Mouse (Mus musculus) R1 (cell line): ENCODE measurements around the gene Gpam.

Source experiments
- DNase-seq: peaks from one replicate; pipeline ENCODE4 v3.0.0-alpha.2; 2018; ENCODE audit warnings: low read depth, low spot score

The Gpam gene

GRCm38 (mm10) chr19:55103081-55103830, 23.8 kb downstream of the Gpam start:
- no peak for DNase-seq

- no peak for DNase-seq
These were observed 25.4 kb downstream of the Gpam start for GRCm38 (mm10) chr19:55101659-55102058.

GRCm38 (mm10) chr19:55100227-55101140, 26.6 kb downstream of the Gpam start:
- no peak for DNase-seq

DNA sequence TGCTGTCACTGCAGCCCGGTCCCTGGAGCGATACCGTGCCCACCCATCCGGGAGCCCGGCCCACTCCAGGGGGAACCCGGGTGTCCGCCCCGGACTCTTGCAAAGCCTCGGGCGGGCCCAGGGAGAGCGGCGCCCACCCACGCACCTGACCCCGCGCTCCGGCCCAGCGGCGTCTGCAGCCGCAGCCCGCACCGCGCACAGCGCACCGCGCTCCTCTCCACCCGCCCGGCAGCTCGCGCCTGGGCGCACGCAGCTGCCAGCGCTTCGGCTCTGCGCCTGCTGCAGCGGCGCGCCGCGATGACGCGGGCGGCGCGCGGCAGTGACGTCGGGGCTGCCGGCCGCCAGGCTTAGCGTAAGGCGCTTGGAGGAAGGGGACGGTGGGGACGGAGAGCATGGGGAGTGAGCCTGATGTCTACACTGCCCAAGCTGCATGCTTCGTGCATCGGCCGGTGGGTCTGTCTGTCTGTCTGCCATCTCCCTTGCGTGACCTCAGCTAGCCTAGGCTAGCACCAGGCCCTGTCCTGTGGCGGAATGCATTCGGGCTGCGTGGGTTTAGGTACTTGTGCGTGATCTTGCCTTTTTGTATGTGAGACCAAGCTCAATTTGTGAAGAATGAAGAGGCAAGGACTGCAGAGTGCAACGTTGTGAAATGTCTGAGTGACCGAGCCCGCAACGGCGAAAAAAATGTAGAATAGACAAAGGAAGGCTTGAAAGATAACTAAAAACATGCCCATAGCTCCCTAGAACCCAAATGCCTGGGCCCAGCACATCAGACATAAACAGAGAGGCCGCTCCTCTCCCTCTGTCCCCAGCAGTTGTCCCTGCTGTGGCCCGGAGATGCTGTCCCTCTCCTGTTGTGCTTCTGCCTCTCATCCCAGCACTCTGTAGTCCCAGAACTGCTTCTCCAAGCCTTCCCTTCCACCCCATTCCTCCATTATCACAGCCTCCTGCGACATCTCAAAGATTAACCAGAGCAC, 27.6 kb downstream of the Gpam start:
- peak; percentile 84 for DNase-seq

DNA sequence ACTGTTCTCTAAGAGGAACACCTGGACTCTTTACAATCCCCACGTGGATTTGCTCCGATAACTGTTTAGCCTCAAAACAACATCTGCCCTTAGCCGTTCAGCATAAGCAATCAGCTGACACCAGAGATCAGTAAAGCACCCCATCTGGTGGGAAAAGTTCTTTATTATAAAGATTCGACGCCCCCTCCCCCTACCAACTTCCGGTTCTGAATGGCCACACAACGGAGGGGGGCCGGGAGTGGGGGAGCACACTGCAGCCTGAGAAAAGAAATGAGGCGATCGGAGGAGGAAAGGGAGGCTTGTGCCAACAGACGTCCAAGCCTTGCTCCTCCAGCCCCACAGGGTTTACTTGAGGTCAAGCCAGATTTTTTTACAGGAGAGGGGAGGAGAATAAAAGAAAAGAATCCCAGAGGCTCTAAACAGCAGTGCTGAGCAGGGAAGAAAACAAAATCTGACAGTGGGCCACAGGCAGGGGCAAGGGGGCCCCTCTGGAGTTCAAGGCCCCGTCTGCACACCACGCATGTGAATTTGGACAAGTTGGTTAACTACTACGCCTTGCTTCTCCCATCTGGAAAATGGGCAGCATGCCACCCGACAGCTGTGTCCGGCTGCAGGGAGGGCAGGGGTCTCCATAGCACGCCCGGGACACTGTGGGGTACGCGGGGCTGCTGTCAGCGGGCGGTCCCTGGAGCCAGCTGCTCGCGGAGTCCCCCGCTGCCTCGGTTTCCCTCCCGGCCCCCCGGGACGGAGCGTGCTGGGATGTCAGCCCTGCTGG, 28.4 kb downstream of the Gpam start:
- peak; percentile 70 for DNase-seq

DNA sequence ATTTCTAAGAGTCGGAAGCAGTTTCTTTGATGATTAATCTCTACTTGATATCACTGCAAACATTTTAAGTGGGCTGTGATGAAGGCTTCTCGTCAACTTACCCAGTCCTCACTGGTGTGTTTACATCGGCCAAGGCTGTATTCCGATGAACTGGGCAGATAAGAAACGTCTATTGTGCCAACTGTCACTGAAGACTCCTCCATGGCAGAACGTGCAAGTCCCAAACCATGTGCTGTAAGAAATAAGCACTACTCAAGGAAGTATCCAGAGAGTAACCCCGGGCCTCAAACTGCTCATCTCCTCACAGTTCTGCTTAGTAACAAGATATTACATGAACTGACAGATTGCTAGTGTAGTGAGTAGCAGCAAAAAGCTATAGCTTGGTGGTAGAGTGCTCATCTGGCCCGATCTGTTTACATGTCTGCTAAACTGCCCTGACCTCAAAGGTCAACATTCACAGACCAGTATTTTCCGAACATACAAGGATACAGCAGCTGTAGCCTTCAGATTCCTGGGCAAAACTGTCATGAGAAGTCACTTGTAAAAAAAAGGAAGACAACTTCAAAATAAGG, 29.6 kb downstream of the Gpam start:
- DNase-seq = no peak

- no peak for DNase-seq
These were observed 30.4 kb downstream of the Gpam start for GRCm38 (mm10) chr19:55096666-55097065.

DNA sequence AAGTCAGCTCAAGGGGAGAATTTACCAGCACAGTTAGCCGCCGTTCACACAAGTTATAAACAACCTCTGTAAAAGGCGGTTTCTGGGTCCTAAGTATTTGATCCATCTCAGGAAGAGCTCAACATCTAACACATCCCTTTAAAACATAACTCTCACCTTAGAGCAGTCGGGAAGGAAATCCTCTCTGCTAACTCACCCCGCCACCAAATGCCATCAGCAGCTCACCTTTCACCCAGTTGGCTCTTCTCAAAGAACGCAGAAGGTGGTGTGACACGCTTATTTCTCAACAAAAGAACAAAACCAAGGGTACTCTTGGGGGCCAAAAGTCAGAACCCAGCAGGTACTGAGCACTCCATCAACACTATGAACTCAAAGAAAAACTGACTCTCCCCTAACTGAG, 31.5 kb downstream of the Gpam start:
- DNase-seq = no peak

DNA sequence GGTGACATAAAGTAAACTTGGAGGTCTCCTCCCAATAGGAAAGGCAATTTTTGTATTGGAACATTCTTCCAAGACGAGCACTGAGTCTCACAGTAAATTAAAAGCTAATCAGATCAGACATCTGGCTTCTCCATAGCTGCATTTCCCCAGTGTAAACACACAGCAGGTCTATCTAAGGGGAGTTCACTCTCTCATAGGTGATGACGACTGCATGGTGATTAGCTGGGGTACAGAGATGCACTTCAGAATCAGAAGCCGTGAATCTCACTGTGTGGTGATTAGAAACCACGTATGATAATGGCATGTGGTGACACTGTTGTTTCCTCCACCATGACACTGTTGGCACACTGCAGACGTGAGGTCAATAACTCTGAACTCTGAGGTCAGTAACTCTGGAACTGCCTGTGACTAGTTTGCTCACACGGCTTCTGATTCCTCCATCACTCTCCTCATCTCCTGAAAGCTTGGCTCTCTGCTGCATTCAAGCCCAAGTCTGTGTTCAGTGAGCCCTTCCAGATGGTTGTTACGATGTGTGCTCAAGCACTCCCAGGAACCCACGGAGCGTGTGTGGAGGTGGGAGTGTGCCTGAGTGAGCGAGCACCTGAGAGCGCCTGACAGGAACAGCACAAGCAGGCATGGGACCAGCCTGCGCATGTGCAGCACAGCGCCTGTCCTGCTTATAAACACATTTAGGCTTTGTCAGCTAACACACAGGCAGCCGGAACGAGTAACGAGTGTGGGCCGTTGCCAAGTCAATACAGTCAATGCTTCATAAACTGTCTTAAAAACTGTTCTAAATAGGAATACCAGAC, 35.2 kb downstream of the Gpam start:
- no peak for DNase-seq

GRCm38 (mm10) chr19:55090885-55091284, 36.2 kb downstream of the Gpam start:
- DNase-seq = no peak

GRCm38 (mm10) chr19:55090142-55090541, 36.9 kb downstream of the Gpam start:
- no peak for DNase-seq

DNA sequence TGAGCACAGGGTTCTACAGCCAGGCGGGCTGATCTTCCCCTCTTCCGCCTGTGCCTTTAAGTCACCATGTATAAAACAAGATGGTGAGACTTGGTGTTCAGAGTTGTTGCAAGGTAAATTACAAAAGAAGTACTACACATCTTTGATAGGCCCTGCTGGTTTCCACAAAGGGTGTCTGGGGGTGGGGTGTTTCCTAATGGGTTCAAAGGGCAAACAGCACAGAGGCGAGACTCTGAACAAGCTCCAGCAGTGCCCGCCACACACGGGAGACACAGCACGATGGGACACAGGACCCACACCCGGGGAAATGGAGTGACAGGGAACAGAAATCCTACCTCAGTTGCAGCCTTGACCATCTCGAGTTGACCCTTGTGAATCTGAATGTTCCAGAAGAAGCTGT, 39.3 kb downstream of the Gpam start:
- DNase-seq = peak; percentile 14

GRCm38 (mm10) chr19:55085857-55086185, 41.2 kb downstream of the Gpam start:
- DNase-seq = no peak

GRCm38 (mm10) chr19:55084971-55085856, 41.8 kb downstream of the Gpam start:
- no peak for DNase-seq

DNA sequence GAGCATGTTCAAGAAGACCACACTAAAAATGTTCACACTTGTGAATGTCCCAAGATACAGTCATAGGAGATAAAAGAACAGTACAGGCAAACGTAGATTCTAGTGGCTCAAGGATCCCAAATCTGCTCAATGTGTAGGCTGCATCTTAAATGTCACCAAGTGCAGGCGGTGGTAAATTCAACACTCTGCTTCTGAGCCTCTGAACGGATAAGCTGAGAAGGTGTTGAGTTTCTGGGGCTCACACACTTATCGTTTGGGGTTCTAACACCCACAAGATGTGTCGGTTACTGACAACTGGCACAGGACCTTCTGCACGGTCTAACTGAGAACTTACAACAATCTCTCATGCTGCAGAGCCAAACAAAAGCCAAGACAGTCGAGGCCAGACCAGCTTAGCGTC, 50.2 kb downstream of the Gpam start:
- no peak for DNase-seq

DNA sequence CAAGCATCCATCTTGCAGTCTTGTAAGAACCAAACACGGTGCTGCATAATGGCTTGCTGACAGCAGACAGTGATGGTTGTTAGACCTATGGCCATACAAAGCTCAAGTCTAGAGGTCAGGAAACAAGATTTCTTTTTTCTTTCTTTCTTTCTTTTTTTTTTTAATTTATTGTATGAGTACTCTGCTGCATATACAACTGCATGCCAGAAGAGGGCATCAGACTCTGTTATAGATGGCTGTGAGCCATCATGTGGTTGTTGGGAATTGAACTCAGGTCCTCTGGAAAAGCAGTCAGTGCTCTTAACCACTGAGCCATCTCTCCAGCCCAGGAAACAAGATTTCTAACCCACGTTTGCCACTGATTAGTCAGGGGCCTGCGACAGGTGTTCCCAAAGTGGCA, 54.0 kb downstream of the Gpam start:
- DNase-seq = no peak

DNA sequence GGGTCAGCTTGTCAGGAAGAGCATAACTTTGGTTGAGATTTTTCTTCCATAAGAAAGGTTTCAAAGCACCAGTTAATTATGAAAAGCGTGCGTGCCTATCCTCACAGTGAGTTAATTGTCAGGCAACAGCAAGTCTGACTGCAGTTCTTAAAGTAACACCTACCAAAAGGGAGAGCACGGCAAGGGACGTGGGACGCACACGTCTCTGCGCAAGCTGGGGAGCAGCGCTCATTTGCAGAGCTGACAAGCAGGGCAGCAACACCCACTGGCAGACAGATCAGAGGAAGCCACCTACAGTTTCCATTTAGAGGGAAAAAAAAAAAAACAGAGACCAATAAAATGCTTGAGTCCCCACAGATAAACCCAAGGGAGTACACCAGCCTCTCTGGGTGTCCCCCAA, 58.0 kb downstream of the Gpam start:
- DNase-seq = no peak

DNA sequence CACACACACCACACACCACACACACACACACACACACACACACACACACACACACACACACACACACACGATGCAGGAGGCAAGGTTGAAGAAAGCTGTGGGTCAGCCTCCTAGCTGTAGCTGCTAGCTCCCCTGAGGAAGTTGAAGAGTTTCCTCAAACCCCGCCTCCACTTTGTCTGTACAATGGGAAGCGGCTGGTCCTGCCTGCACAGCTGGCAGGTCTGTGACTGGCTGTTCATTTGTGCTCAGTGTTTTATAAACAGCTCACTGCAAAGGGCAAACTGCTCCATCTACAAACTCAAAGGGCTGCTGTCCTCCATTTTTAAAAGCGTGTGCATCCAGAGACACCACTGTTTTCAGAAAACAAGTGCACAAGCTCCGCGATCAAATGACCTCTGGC, 63.8 kb downstream of the Gpam start:
- DNase-seq = peak; percentile 64

DNA sequence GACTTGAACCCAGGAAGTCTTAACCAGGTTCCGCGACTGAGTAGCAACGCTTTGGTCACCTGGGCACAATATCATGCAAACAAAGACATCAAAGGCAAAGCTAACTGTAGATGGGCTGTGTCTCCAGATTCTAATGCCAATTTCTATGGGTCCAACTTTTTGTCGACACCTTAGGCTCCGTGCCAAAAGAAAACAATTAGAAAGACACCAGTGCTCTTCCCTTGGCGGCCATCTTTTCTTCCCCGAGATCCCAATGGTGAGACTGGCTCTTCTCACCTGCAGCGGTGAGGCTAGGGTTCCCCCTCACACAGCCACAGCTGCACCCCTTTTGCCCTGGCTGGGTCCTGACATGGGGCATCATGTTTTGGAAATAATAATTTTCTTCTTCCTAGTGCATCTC, 64.5 kb downstream of the Gpam start:
- no peak for DNase-seq
